Mouse (Mus musculus) MN1 (cell line): Measurements from ENCODE around the gene Cep83.
"Not testable (repeated sequence)": the region's sequence is repeated elsewhere in the genome, so short reads cannot be mapped to it uniquely, and the experiment has no call there.

Experiments
- DNase-seq: peaks from one replicate; pipeline ENCODE4 v3.0.0-alpha.2; 2016; ENCODE audit warnings: low spot score

Cep83 gene

GRCm38 (mm10) chr10:94688420-94689175 is at the start of gene Cep83:
Gene Cep83, plus strand, starts transcription at chr10:94688654.
- peak; percentile 96 for DNase-seq

- no peak for DNase-seq
Observed at GRCm38 (mm10) chr10:94639281-94639680, 49.2 kb upstream of the Cep83 start.

GRCm38 (mm10) chr10:94640067-94640466 is 48.4 kb upstream of the Cep83 start:
- DNase-seq = no peak

- DNase-seq = no peak
Observed at GRCm38 (mm10) chr10:94664036-94664435, 24.4 kb upstream of the Cep83 start.

GRCm38 (mm10) chr10:94664455-94664854 is 24.0 kb upstream of the Cep83 start:
- DNase-seq = no peak

GRCm38 (mm10) chr10:94668147-94668546 is 20.3 kb upstream of the Cep83 start:
- no peak for DNase-seq

GRCm38 (mm10) chr10:94687801-94688419 is 544 bp upstream of the Cep83 start:
- DNase-seq = peak; percentile 61

GRCm38 (mm10) chr10:94689176-94689510 is 689 bp downstream of the Cep83 start:
- DNase-seq = peak; percentile 56

- DNase-seq = no peak
Observed at GRCm38 (mm10) chr10:94690376-94690775, 1.9 kb downstream of the Cep83 start.

- no peak for DNase-seq
Observed at GRCm38 (mm10) chr10:94692163-94692562, 3.7 kb downstream of the Cep83 start.

- DNase-seq = no peak
Observed at GRCm38 (mm10) chr10:94705643-94706258, 17.3 kb downstream of the Cep83 start.

GRCm38 (mm10) chr10:94706695-94707094 is 18.2 kb downstream of the Cep83 start:
- no peak for DNase-seq

- DNase-seq = peak; percentile 76
Observed at GRCm38 (mm10) chr10:94709622-94710319, 21.3 kb downstream of the Cep83 start.

- DNase-seq = no peak
Observed at GRCm38 (mm10) chr10:94710320-94710695, 21.9 kb downstream of the Cep83 start.

- no peak for DNase-seq
Observed at GRCm38 (mm10) chr10:94720300-94720699, 31.8 kb downstream of the Cep83 start.

- not testable (repeated sequence) for DNase-seq
Observed at GRCm38 (mm10) chr10:94728053-94728452, 39.6 kb downstream of the Cep83 start.

GRCm38 (mm10) chr10:94730445-94730844 is 42.0 kb downstream of the Cep83 start:
- no peak for DNase-seq

- DNase-seq = no peak
Observed at GRCm38 (mm10) chr10:94734829-94735228, 46.4 kb downstream of the Cep83 start.

GRCm38 (mm10) chr10:94740221-94740620 is 51.8 kb downstream of the Cep83 start:
- DNase-seq = no peak

- peak; percentile 17 for DNase-seq
Observed at GRCm38 (mm10) chr10:94741459-94741858, 53.0 kb downstream of the Cep83 start.

- DNase-seq = no peak
Observed at GRCm38 (mm10) chr10:94747011-94747410, 58.6 kb downstream of the Cep83 start.

GRCm38 (mm10) chr10:94771496-94771895 is 83.0 kb downstream of the Cep83 start:
- DNase-seq = peak; percentile 71

GRCm38 (mm10) chr10:94777576-94777975 is 89.1 kb downstream of the Cep83 start:
- no peak for DNase-seq
